Mouse (Mus musculus) cerebellum, adult 2 months (tissue): ENCODE results near the gene Armc6.

Source experiments
- CTCF ChIP-seq: fragments of 200-500 bp; IDR thresholded peaks from 2 replicates; pipeline ENCODE4 v1.5.1; 2011; ENCODE audit warnings: low read depth, mild to moderate bottlenecking, control low read depth, low read length, moderate library complexity, borderline replicate concordance; ENCODE audit not compliant: insufficient read depth
- POLR2A ChIP-seq: fragments of 200-500 bp; IDR thresholded peaks from 2 replicates; pipeline ENCODE4 v1.6.1; 2011; ENCODE audit warnings: low read length, control low read depth, borderline replicate concordance; ENCODE audit not compliant: insufficient read depth

- no peak for TF ChIP-seq CTCF
- TF ChIP-seq POLR2A = no peak
Observed at GRCm38 (mm10) chr8:70220236-70220840, 13.9 kb downstream of the Armc6 start.
